Mouse (Mus musculus) testis, adult 2 months (tissue): ENCODE data around the gene Srsf5. TPM values are rescaled to one million over a fixed set of nuclear protein-coding genes. Genes with fewer than 3 reads are reported as not detected.

Experiments used
- H3K27ac ChIP-seq: fragments of 200-500 bp; 2 replicates; pipeline ENCODE4 v1.5.1; 2012; ENCODE audit warnings: low read depth, low read length; ENCODE audit not compliant: control insufficient read depth, insufficient read depth
- H3K27me3 ChIP-seq: fragments of 200-500 bp; 2 replicates; pipeline ENCODE4 v1.6.1; 2012; ENCODE audit warnings: mild to moderate bottlenecking, low read length, moderate library complexity; ENCODE audit not compliant: control insufficient read depth, insufficient read depth
- H3K36me3 ChIP-seq: fragments of 200-500 bp; 2 replicates; pipeline ENCODE4 v1.6.1; 2012; ENCODE audit warnings: mild to moderate bottlenecking, low read length; ENCODE audit not compliant: control insufficient read depth, insufficient read depth
- H3K4me1 ChIP-seq: fragments of 200-500 bp; 2 replicates; pipeline ENCODE4 v1.6.1; 2012; ENCODE audit warnings: low read length; ENCODE audit not compliant: control insufficient read depth, insufficient read depth
- H3K4me3 ChIP-seq: fragments of 200-500 bp; 2 replicates; pipeline ENCODE4 v1.5.1; 2012; ENCODE audit warnings: low read depth, mild to moderate bottlenecking, low read length, moderate library complexity, mixed read lengths; ENCODE audit not compliant: control insufficient read depth
- CTCF ChIP-seq: fragments of 200-500 bp; IDR thresholded peaks from 2 replicates; pipeline ENCODE4 v1.5.1; 2012; ENCODE audit warnings: low read depth, mild to moderate bottlenecking, inconsistent platforms, low read length, moderate library complexity; ENCODE audit not compliant: control insufficient read depth, insufficient read depth, insufficient replicate concordance
- POLR2A ChIP-seq: fragments of 200-500 bp; IDR thresholded peaks from 2 replicates; pipeline ENCODE4 v1.6.1; 2012; ENCODE audit warnings: low read depth, mild to moderate bottlenecking, inconsistent platforms, low read length, moderate library complexity; ENCODE audit not compliant: control insufficient read depth
- polyA plus RNA-seq: library from polyadenylated mRNA; depleted of rRNA; stranded (reverse); fragments of >200 nt; gene quantifications from 2 replicates; pipeline ENCODE4 v1.2.3, GENCODE M21; 2012

The Srsf5 gene
- polyA plus RNA-seq, 1 experiment, result 264 TPM

- no peaks in the 10 kb centered on the region for H3K36me3 ChIP-seq
- no peaks in the 10 kb centered on the region for H3K27me3 ChIP-seq
- TF ChIP-seq CTCF, result no peak
- TF ChIP-seq POLR2A, result no peak
- no peak within 1 kb of the TSS for H3K27ac ChIP-seq
- no peaks in the 10 kb centered on the region; the same call in 1 of the 2 replicates for H3K4me1 ChIP-seq
- H3K4me3 ChIP-seq, result no peak within 1 kb of the TSS
Observed at GRCm38 (mm10) chr12:80968605-80969004, 23.3 kb downstream of the Srsf5 start, which contains the start of gene Slc10a1. Gene Slc10a1 (minus strand): TSS chr12:80968705.

GRCm38 (mm10) chr12:80970181-80970705 is 24.9 kb downstream of the Srsf5 start:
- Histone ChIP-seq H3K4me3 (no peak overlapping the region), H3K27ac (no peak overlapping the region)

GRCm38 (mm10) chr12:80971756-80972155 is 26.5 kb downstream of the Srsf5 start:
- TF ChIP-seq POLR2A (no peak), CTCF (no peak)
- H3K27ac ChIP-seq, result no peak overlapping the region
- H3K27me3 ChIP-seq, result no peaks in the 10 kb centered on the region
- H3K36me3 ChIP-seq, result no peaks in the 10 kb centered on the region
- H3K4me1 ChIP-seq, result no peaks in the 10 kb centered on the region; the same call in 1 of the 2 replicates
- no peak overlapping the region for H3K4me3 ChIP-seq

More at GRCm38 (mm10) chr12:80970181-80970705, 24.9 kb downstream of the Srsf5 start:
- TF ChIP-seq CTCF (no peak), POLR2A (no peak)
- Histone ChIP-seq H3K36me3 (no peaks in the 10 kb centered on the region), H3K4me1 (no peaks in the 10 kb centered on the region; the same call in 1 of the 2 replicates), H3K27me3 (no peaks in the 10 kb centered on the region)

GRCm38 (mm10) chr12:80975939-80976671 is 30.8 kb downstream of the Srsf5 start:
- Histone ChIP-seq H3K27ac (no peak overlapping the region), H3K27me3 (no peaks in the 10 kb centered on the region), H3K4me3 (no peak overlapping the region), H3K4me1 (no peaks in the 10 kb centered on the region), H3K36me3 (no peaks in the 10 kb centered on the region)
- TF ChIP-seq CTCF (no peak), POLR2A (no peak)

GRCm38 (mm10) chr12:80982326-80982725 is 37.0 kb downstream of the Srsf5 start:
- Histone ChIP-seq H3K27me3 (no peaks in the 10 kb centered on the region), H3K27ac (no peak overlapping the region), H3K4me1 (no peaks in the 10 kb centered on the region), H3K36me3 (no peaks in the 10 kb centered on the region), H3K4me3 (no peak overlapping the region)
- TF ChIP-seq POLR2A, result no peak
- peak; percentile 91; the same call in 1 of the 2 replicates for TF ChIP-seq CTCF

GRCm38 (mm10) chr12:80983695-80984094 is 38.4 kb downstream of the Srsf5 start:
- TF ChIP-seq CTCF (no peak), POLR2A (no peak)
- Histone ChIP-seq H3K4me3 (no peak overlapping the region), H3K27me3 (no peaks in the 10 kb centered on the region), H3K36me3 (no peaks in the 10 kb centered on the region), H3K27ac (no peak overlapping the region), H3K4me1 (no peaks in the 10 kb centered on the region)

GRCm38 (mm10) chr12:80986628-80987027 is 41.3 kb downstream of the Srsf5 start:
- Histone ChIP-seq H3K4me1 (peaks cover 8% of the 10 kb centered on the region), H3K27me3 (no peaks in the 10 kb centered on the region), H3K36me3 (no peaks in the 10 kb centered on the region), H3K27ac (no peak overlapping the region), H3K4me3 (no peak overlapping the region)
- TF ChIP-seq POLR2A (no peak), CTCF (no peak)
